Mouse (Mus musculus) spleen, adult 2 months (tissue): ENCODE measurements around the gene S100a2. TPM values are rescaled to one million over a fixed set of nuclear protein-coding genes. Genes with fewer than 3 reads are reported as not detected.

ENCODE experiments used
- DNase-seq, 2 experiments: peaks; one replicate each; pipeline versions ENCODE4 v3.0.0 to v3.0.0-alpha.2; 2012 to 2021; ENCODE audit warnings: low spot score in 2 of 2, low read depth in 1 of 2
- H3K27ac ChIP-seq: fragments of 200-500 bp; 2 replicates; pipeline ENCODE4 v1.5.1; 2012; ENCODE audit warnings: low read length, inconsistent platforms; ENCODE audit not compliant: insufficient read depth
- H3K27me3 ChIP-seq: fragments of 200-500 bp; 2 replicates; pipeline ENCODE4 v1.6.1; 2012; ENCODE audit warnings: mild to moderate bottlenecking, moderate library complexity, low read length, inconsistent platforms; ENCODE audit not compliant: control insufficient read depth, insufficient read depth
- H3K36me3 ChIP-seq: fragments of 200-500 bp; 2 replicates; pipeline ENCODE4 v1.6.1; 2012; ENCODE audit warnings: mild to moderate bottlenecking, low read length, inconsistent platforms; ENCODE audit not compliant: control insufficient read depth, insufficient read depth
- H3K4me1 ChIP-seq: fragments of 200-500 bp; 2 replicates; pipeline ENCODE4 v1.6.1; 2011; ENCODE audit warnings: inconsistent platforms; ENCODE audit not compliant: control insufficient read depth, insufficient read depth, insufficient read length
- H3K4me3 ChIP-seq: fragments of 200-500 bp; 2 replicates; pipeline ENCODE4 v1.5.1; 2011; ENCODE audit warnings: mild to moderate bottlenecking, inconsistent platforms; ENCODE audit not compliant: insufficient read depth, insufficient read length; ENCODE audit errors: extremely low read depth
- CTCF ChIP-seq: fragments of 200-500 bp; IDR thresholded peaks from 2 replicates; pipeline ENCODE4 v1.5.1; 2011; ENCODE audit warnings: mild to moderate bottlenecking, inconsistent platforms; ENCODE audit not compliant: insufficient read depth, insufficient read length, insufficient replicate concordance; ENCODE audit errors: extremely low read depth
- POLR2A ChIP-seq: fragments of 200-500 bp; IDR thresholded peaks from 2 replicates; pipeline ENCODE4 v1.6.1; 2011; ENCODE audit warnings: low read depth, low read length, inconsistent platforms
- WGBS: fragments of 180-500 bp; shearing (Covaris S2); methylation state at CpG from one replicate; pipeline ENCODE4 v1.1.7; 2018; 5-methylcytosine and 5-hydroxymethylcytosine counted together
- polyA plus RNA-seq: library from polyadenylated mRNA; depleted of rRNA; stranded (reverse); fragments of >200 nt; gene quantifications from 2 replicates; pipeline ENCODE4 v1.2.3, GENCODE M21; 2012; rRNA removed

S100a2 gene
- polyA plus RNA-seq, 1 experiment, result not detected

DNA sequence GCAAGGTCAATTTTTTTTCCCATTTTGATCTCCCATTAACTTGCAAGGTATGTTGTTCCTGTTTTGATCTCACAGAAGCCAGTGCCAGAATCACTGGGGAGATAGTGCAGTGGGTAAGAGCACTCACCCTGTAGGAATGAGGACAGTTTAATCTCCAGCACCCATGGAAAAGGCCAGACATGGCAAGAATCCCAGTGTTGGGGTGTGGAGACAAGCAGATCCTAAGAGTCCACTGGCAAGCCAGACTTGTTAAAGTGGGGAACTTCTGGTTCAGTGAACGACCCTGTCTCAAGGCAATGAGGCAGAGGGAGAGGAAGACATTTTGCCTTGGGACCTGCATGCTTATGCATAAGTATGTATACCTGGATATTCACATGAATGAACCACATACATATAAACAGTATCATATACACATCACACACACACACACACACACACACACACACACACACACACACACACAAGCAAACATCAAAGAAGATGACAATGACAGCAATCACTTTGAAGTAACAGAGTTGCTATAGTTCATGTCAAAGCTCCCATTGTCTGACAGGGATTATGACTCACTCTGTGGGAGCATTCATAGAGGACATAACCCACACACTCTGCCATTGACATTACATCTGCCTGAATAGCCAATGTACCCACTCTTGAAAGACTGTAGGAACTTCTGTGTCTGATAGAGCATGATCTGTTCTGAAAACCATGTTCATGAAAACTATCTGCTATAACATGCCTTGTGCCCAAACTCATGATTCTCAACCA, 48.6 kb downstream of the S100a2 start:
- WGBS, result 50% methylated on average over 1 of the region's 1 CpGs
- H3K27ac ChIP-seq, result no peak overlapping the region
- TF ChIP-seq POLR2A, result no peak
- TF ChIP-seq CTCF, result no peak
- no peak for DNase-seq
- H3K4me3 ChIP-seq, result no peak overlapping the region
- no peaks in the 10 kb centered on the region for H3K27me3 ChIP-seq
- no peaks in the 10 kb centered on the region for H3K36me3 ChIP-seq
- H3K4me1 ChIP-seq, result no peaks in the 10 kb centered on the region

GRCm38 (mm10) chr3:90639511-90640154, 49.6 kb downstream of the S100a2 start:
- Histone ChIP-seq H3K4me1 (no peaks in the 10 kb centered on the region), H3K4me3 (no peak overlapping the region), H3K27ac (no peak overlapping the region), H3K36me3 (no peaks in the 10 kb centered on the region), H3K27me3 (no peaks in the 10 kb centered on the region)
- DNase-seq, result peak in 1 of 2 experiments; percentile 61
- 49% methylated on average over 7 of the region's 7 CpGs for WGBS
- no peak for TF ChIP-seq POLR2A
- peak; percentile 52; the same call in 1 of the 2 replicates for TF ChIP-seq CTCF

DNA sequence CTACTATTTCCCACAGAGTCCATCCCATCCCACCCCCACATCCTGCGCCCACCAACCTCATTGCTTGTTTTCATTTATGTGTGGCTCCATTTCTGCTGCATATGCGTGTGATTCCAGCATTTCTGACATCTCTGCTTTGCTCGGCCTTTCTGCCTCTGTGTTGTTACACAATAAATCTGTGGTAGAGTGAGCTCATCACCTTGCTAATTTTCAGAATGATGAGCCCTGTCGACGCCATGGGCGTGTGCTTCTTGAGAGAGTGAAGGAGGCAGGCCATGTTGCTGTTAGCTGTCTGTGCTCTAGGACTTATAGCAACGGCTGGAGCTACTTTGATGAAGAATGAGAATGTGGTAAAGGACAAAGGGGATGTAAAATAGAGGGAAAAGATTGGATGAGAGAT, 50.9 kb downstream of the S100a2 start:
- Histone ChIP-seq H3K4me1 (no peaks in the 10 kb centered on the region), H3K27ac (no peak overlapping the region), H3K4me3 (no peak overlapping the region), H3K36me3 (no peaks in the 10 kb centered on the region), H3K27me3 (no peaks in the 10 kb centered on the region)
- 75% methylated on average over 7 of the region's 7 CpGs for WGBS
- no peak for DNase-seq
- no peak for TF ChIP-seq CTCF
- TF ChIP-seq POLR2A, result no peak

Other genes starting within 250 kb of the S100a2 start
- gene Slc27a3, start 200.3 kb upstream of the S100a2 start, polyA plus RNA-seq, result 10.4 and 11.2 TPM in 2 replicates
- gene Ints3, start 156.6 kb upstream of the S100a2 start, polyA plus RNA-seq, result 19.7 and 21.1 TPM in 2 replicates
- gene Npr1, start 124.4 kb upstream of the S100a2 start, polyA plus RNA-seq, result 15.4 and 16.1 TPM in 2 replicates
- gene Ilf2, start 114.1 kb upstream of the S100a2 start, polyA plus RNA-seq, result 12.3 and 12.6 TPM in 2 replicates
- gene Snapin, start 99.2 kb upstream of the S100a2 start, polyA plus RNA-seq, result 12.4 and 13.2 TPM in 2 replicates
- gene Chtop, start 80.7 kb upstream of the S100a2 start, polyA plus RNA-seq, result 32.9 and 34.0 TPM in 2 replicates
- 15.9 and 28.8 TPM in 2 replicates for gene S100a1, start 75.9 kb upstream of the S100a2 start, polyA plus RNA-seq
- 27.0 and 30.0 TPM in 2 replicates for gene S100a13, start 75.8 kb upstream of the S100a2 start, polyA plus RNA-seq
- gene S100a14, start 63.4 kb upstream of the S100a2 start, polyA plus RNA-seq, result 0.06 TPM in 1 of 2 replicates, not detected in the other
- gene S100a16, start 53.0 kb upstream of the S100a2 start, polyA plus RNA-seq, result 15.9 and 18.7 TPM in 2 replicates
- gene S100a3, start 29.7 kb upstream of the S100a2 start, polyA plus RNA-seq, result 0.46 and 0.55 TPM in 2 replicates
- gene Gm42674, start 11.7 kb downstream of the S100a2 start, polyA plus RNA-seq, result not detected in 2 replicates
- gene S100a4, start 13.5 kb downstream of the S100a2 start, polyA plus RNA-seq, result 43.5 and 68.3 TPM in 2 replicates
- not detected in 2 replicates for gene S100a5, start 18.3 kb downstream of the S100a2 start, polyA plus RNA-seq
- gene S100a6, start 22.6 kb downstream of the S100a2 start, polyA plus RNA-seq, result 90.6 and 121 TPM in 2 replicates
- gene S100a7a, start 63.8 kb downstream of the S100a2 start, polyA plus RNA-seq, result 0.07 and 0.08 TPM in 2 replicates
- gene S100a8, start 78.7 kb downstream of the S100a2 start, polyA plus RNA-seq, result 29.8 and 32.1 TPM in 2 replicates
- 54.1 and 64.8 TPM in 2 replicates for gene S100a9, start 105.5 kb downstream of the S100a2 start, polyA plus RNA-seq
- 0.08 and 0.09 TPM in 2 replicates for gene Pglyrp4, start 136.7 kb downstream of the S100a2 start, polyA plus RNA-seq
- gene Gm5849, start 187.6 kb downstream of the S100a2 start, polyA plus RNA-seq, result not detected in 2 replicates